Mouse (Mus musculus) left cerebral cortex, postnatal 36 days (tissue): ENCODE data around the gene Olfr610. TPM values are rescaled to one million over a fixed set of nuclear protein-coding genes. Genes with fewer than 3 reads are reported as not detected.
"Not testable (repeated sequence)": the region's sequence is repeated elsewhere in the genome, so short reads cannot be mapped to it uniquely, and the experiment has no call there.

Experiments used
- DNase-seq, 2 experiments: peaks; one replicate each; pipeline ENCODE4 v3.0.0; 2021 to 2022; ENCODE audit warnings: low spot score in 2 of 2, mixed read lengths in 1 of 2
- intact Hi-C: fragments of 180-260 bp; cut with DNase I; formaldehyde crosslinking; loops from one replicate; pipeline ENCODE4 v1.15.1; 2025
- total RNA-seq, 2 experiments: library from RNA; stranded (reverse); gene quantifications; 2 replicates each; pipeline ENCODE4 v1.2.3; 2021

Olfr610 gene
- total RNA-seq, result not detected

DNA sequence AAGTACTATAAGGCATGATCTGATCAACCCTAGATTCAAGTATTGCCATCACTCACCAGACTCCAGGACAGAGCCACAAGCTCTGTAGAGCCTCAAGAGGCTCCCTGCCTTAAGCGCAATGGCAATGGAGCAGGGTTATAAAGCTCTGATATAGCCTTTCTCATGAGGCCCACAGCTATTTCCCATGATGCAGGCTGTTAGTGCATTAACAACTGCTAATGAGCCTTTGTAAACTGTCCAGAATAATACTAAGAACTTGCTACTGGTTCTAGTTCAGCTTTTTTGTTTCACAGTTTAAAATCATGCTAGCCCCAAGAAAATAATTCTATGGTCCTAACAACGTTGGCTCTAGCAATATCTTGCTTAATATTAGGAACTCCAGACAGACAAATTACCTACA, at the start of gene Olfr610:
Olfr610 (minus strand) TSS at position 101 of the 400 bp plus-strand sequence.
- intact Hi-C loops, result no loop called here
- no peak for DNase-seq

DNA sequence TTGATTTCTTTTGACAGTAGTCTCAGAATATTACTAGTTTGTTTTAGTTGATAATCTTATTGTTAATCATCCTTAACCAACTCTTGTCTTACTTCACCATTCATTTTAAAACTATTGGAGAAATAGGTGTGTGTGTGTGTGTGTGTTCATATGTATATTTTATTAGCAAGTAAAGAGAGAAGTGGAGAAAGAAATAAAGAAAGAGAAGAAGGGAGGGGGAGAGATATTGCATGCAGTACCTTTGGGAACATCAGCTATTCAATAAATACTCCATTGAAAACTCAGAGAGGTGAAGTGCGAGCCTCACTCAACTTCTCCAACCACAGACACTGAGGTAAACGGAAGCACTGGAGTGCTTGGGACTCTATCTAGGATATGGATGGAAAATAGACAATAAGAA, 43.9 kb upstream of the Olfr610 start, which contains the start of gene Olfr615:
Olfr615 (plus strand) TSS at position 301 of the 400 bp plus-strand sequence.
- DNase-seq, result no peak
- intact Hi-C loops, result no loop called here

DNA sequence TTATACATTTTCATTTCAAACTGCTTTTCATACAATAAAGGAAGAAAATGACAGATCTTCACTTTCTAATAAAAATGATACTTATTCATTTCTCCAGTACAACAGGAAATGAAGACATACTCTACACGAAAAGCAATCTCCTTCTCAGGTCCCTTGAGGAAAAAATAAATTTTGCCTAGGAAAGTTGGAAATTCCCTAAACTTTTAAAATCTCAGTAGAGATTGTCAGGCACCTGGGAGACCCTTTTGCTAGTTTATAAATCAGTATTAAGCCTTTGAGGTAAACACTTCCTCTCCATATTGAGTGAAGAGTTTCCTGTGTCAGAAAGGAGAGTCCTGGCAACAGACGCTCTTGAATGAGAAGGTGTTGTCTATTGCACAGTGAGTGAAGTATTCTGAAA, 35.9 kb upstream of the Olfr610 start, which contains the start of gene Olfr613:
Olfr613 (plus strand) TSS at position 301 of the 400 bp plus-strand sequence.
- intact Hi-C loops, result no loop called here

DNA sequence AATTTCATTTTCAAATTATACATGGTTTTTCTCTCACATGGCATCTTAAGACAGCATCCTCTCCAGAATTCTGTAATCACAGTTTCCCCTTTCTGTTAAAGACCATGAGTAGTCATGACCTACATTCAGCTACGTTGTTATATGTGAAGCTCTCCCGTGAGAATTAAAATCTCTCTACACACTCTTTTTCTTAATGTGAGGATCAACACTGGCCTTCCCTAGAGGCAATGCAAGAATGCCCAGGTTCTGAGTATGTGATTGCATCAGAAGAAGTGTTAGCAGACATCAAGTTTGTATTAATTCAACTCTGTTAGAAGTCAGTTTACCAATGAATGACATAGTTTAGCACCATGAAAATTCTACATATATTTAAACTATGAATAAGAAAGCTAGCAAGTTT, 30.7 kb upstream of the Olfr610 start, which contains the start of gene Olfr612:
Olfr612 (minus strand) TSS at position 101 of the 400 bp plus-strand sequence.
- intact Hi-C loops, DNase-seq: not testable (repeated sequence)

More for the DNA sequence above, 35.9 kb upstream of the Olfr610 start, which contains the start of gene Olfr613:
- no peak for DNase-seq

DNA sequence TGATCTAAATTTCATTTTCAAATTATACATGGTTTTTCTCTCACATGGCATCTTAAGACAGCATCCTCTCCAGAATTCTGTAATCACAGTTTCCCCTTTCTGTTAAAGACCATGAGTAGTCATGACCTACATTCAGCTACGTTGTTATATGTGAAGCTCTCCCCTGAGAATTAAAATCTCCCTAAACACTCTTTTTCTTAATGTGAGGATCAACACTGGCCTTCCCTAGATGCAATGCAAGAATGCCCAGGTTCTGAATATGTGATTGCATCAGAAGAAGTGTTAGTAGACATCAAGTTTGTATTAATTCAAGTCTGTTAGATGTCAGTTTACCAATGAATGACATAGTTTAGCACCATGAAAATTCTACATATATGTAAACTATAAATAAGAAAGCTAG, 8.8 kb upstream of the Olfr610 start, which contains the start of gene Olfr611:
Olfr611 (minus strand) TSS at position 101 of the 400 bp plus-strand sequence.
- intact Hi-C loops, DNase-seq: not testable (repeated sequence)

DNA sequence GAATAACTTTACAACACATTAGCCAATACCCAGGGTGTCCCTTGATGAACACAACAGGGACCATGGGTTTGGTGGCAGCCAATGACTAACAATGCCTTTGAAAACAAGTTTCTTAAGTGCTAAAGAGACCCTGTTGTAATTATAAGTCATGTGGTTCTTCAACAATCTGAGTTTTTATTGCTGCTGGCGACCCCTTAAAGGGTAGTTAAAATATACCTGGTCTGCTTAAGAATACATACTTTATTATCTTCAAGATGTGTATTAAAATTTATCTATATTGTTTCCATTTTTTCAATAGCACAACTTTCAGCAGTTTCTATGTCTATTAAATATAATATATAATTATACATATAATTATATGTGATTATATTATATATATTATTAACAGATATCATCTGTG, 14.0 kb downstream of the Olfr610 start, which contains the start of gene Olfr609:
Olfr609 (minus strand) TSS at position 101 of the 400 bp plus-strand sequence.
- intact Hi-C loops, result no loop called here
- DNase-seq, result no peak

DNA sequence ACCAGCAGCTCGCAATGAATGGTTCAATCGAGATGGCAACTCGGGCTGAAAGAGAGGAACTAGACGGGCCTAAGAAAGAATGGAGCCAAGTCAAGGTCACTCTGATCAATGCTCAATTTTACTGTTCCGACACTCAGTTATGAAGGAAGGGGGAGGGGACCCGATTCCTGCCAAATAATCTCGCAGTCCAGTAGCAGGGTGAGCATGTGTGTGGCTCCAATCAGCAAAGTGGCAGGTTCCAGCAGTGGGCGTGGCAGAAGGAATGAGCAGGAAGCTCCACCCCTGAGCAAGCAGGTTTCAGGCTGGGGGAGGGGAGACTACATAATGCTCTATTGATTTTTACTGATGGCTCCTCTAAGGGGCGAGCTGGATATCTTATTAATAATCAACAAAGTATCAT, 34.8 kb downstream of the Olfr610 start:
- DNase-seq, intact Hi-C loops: not testable (repeated sequence)

DNA sequence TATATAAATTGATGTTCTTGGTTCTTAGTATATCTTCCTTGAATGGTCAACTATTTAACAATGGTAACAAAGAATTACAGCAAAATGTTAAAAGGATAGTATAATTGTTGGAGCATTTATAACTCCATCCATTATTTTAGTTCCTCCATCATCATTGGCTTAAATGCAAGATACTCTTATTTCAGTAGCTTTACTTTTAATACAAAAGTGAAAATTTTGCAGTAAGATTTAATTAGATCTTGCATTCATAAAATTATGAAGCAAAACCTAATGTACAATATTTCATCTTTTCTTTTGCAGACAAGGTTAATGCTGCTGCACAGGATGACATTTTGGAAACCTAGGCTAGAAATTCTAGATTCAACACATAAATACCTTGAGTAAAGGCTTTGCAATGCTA, 42.3 kb downstream of the Olfr610 start, which contains the start of gene Olfr608:
Olfr608 (plus strand) TSS at position 301 of the 400 bp plus-strand sequence.
- intact Hi-C loops, result no loop called here

DNA sequence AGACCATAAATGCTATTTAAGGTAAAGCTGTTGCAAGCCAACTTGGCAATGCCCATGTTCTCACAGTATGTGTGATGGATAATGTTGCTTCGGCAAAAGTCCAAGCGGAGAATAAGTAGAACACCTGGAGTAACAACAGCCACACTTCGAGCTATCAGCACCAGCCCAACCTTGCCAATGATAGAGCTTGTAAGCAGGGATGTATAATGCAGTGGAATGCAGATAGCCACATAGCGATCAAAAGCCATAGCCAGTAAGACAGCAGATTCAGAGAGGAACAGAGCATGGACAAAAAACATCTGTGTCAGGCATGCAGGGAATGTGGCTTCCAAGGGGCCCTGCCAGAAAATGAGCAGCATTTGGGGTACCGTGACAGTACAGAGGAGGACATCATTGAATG, 51.3 kb downstream of the Olfr610 start:
- intact Hi-C loops, result no loop called here
- no peak for DNase-seq

More for the DNA sequence above, 42.3 kb downstream of the Olfr610 start, which contains the start of gene Olfr608:
- DNase-seq, result no peak

Other genes starting within 250 kb of the Olfr610 start
- not detected for gene Olfr596, start 206.5 kb downstream of the Olfr610 start, total RNA-seq
- gene Olfr597, start 195.8 kb downstream of the Olfr610 start, total RNA-seq, result not detected
- gene Olfr598, start 188.6 kb downstream of the Olfr610 start, total RNA-seq, result not detected
- not detected for gene Olfr599, start 176.2 kb downstream of the Olfr610 start, total RNA-seq
- not detected for gene Olfr600, start 162.5 kb downstream of the Olfr610 start, total RNA-seq
- not detected for gene Olfr601, start 149.5 kb downstream of the Olfr610 start, total RNA-seq
- not detected for gene Olfr603, start 125.9 kb downstream of the Olfr610 start, total RNA-seq
- not detected for gene Usp17lc, start 97.0 kb downstream of the Olfr610 start, total RNA-seq
- gene Olfr605, start 66.7 kb downstream of the Olfr610 start, total RNA-seq, result not detected
- gene Olfr606, start 63.1 kb downstream of the Olfr610 start, total RNA-seq, result not detected
- not detected for gene Olfr607, start 48.0 kb downstream of the Olfr610 start, total RNA-seq
- gene Olfr608, start 42.2 kb downstream of the Olfr610 start, total RNA-seq, result not detected
- gene Olfr609, start 14.1 kb downstream of the Olfr610 start, total RNA-seq, result not detected
- not detected for gene Olfr611, start 8.7 kb upstream of the Olfr610 start, total RNA-seq
- gene Olfr612, start 30.6 kb upstream of the Olfr610 start, total RNA-seq, result not detected
- gene Olfr613, start 36.0 kb upstream of the Olfr610 start, total RNA-seq, result not detected
- gene Olfr615, start 44.0 kb upstream of the Olfr610 start, total RNA-seq, result not detected
- not detected for gene Olfr616, start 57.0 kb upstream of the Olfr610 start, total RNA-seq
- gene Olfr617, start 60.9 kb upstream of the Olfr610 start, total RNA-seq, result not detected
- not detected for gene Olfr618, start 78.0 kb upstream of the Olfr610 start, total RNA-seq
- not detected for gene Olfr619, start 88.5 kb upstream of the Olfr610 start, total RNA-seq
- not detected for gene Olfr620, start 100.4 kb upstream of the Olfr610 start, total RNA-seq
- not detected for gene Olfr622, start 130.6 kb upstream of the Olfr610 start, total RNA-seq
- not detected for gene Olfr623, start 151.6 kb upstream of the Olfr610 start, total RNA-seq
- under 1 TPM in 1 of 2 experiments, not detected in 1; 0.07 TPM for gene Olfr624, start 159.1 kb upstream of the Olfr610 start, total RNA-seq
- gene Olfr625-ps1, start 170.6 kb upstream of the Olfr610 start, total RNA-seq, result not detected
- not detected for gene Olfr243, start 202.5 kb upstream of the Olfr610 start, total RNA-seq
- not detected for gene Olfr628, start 218.3 kb upstream of the Olfr610 start, total RNA-seq
- not detected for gene Olfr629, start 232.8 kb upstream of the Olfr610 start, total RNA-seq
- gene Olfr630, start 245.2 kb upstream of the Olfr610 start, total RNA-seq, result not detected